Mouse (Mus musculus) inflammation-experienced regulatory T-cells, adult 16 weeks (primary cell): ENCODE results near the gene Krtap19-2. TPM values are rescaled to one million over a fixed set of nuclear protein-coding genes. Genes with fewer than 3 reads are reported as not detected.

ENCODE experiments used
- polyA plus RNA-seq: library from polyadenylated mRNA; unstranded; fragments of 100-300 nt; shearing (Covaris generic); gene quantifications from one replicate; pipeline ENCODE4 v1.2.1, GENCODE M21; 2017

Krtap19-2 gene
- not detected for polyA plus RNA-seq

DNA sequence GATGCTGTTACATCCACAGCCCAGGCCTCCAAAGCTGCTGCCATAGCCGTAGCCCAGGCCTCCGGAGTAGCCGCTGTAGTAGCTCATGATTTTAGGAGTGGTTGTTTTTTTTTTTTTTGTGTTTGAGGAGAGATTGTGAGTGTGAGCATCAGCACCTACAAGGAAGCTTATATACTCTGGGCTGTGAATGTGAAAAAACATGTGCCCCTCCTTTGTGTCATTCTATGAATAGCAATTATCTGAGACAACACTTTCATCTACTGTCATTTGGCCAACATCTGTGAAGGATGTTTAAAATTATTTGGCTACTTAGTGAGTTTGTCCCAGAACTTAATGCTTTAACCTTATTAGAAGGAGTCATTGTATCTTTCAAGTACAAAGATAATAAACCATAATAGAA, at the start of gene Krtap19-2:
Gene Krtap19-2 (minus strand): TSS at position 101 of the 400 bp plus-strand sequence.

DNA sequence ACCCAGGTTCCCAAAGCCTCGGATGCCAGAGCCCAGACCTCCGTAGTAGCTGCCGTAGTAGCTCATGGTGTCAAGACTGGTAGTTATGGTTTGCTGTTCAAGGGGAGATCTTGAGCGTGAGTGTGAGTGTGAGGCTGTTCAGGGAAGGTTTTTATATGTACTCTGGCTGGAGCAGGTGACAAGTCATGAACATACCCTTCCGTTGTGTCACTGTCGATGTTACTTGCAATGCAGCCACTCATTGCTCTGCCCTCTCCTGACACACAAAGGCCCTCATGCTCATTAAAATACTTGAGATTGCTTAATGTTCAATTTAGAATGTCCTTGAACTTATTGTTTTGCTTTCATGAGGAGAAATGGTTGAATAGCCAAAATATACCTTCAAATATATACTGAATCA, 22.3 kb upstream of the Krtap19-2 start, which contains the start of gene Krtap19-5:
Gene Krtap19-5 (minus strand): TSS at position 101 of the 400 bp plus-strand sequence.

DNA sequence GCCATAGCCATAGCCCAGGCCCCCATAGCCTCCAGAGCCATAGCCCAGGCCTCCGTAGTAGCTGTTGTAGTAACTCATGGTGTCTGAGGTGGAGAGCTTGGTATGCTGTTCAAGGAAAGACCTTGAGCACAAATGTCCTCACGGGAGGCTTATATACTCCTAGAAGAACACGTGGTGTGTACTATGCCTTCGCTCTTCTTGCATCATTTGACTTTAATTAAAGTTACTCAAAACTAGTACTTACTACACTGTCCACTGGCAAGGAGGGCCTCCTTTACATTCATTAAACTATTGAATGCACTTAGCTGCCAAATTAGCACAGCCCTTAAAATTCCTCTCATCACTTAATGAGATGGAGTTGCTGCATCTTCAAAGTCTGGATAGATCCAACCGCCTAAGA, 10.9 kb upstream of the Krtap19-2 start, which contains the start of gene Krtap19-4:
Gene Krtap19-4 (minus strand): TSS at position 101 of the 400 bp plus-strand sequence.

DNA sequence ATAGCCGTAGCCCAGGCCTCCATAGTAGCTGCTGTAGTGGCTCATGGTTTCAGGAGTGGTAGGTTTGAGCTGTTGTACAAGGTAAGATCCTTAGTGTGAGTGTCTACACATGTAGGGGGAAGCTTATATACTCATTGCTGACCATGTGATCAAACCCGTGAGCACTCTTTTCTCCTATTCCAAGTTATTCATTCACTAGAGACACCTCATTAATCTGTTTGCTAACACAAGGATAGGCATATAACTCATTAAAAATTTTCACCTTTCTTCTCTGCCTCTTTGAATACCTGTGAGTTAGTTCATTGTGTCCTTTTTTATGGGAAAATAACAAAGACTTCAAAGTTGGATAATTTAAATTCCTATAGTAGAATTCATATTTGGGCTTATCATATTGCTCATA, 3.9 kb upstream of the Krtap19-2 start, which contains the start of gene Krtap19-3:
Gene Krtap19-3 (minus strand): TSS at position 101 of the 400 bp plus-strand sequence.

DNA sequence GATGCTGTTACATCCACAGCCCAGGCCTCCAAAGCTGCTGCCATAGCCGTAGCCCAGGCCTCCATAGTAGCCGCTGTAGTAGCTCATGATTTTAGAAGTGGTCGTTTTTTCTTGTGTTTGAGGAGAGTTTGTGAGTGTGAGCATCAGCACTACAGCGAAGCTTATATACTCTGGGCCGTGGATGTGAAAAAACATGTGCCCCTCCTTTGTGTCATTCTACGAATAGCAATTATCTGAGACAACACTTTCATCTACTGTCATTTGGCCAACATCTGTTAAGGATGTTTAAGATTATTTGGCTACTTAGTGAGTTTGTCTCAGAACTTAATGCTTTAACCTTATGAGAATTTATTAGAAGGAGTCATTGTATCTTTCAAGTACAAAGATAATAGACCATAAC, 4.8 kb downstream of the Krtap19-2 start, which contains the start of gene Krtap19-1:
Gene Krtap19-1 (minus strand): TSS at position 101 of the 400 bp plus-strand sequence.

DNA sequence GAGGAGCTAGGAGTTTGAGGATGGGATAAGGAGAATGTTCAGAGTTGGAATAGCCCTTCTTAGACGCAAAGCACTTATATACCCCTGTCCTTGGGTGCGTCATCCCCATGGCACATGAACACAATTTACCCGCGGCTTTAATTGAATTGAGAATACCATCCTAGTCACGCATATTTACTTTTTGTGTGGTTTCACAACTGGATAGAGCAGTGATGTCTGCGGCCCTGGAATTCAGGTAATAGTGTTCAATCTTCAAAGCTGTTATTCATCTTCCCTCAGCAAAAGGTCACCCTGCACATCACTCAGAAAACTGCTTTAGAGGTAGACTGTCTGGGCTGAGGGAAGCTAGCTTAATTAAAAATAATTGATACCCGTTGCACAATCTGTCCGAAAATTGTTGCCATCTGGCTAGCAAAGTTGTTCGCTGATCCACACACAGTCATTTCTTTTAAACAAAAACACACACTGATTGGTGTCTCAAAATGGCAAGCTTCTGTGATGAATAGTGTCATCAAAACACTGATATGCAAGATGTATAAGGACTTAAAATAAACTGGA, 47.9 kb downstream of the Krtap19-2 start, which contains the start of gene Krtap14:
Gene Krtap14 (minus strand): TSS at position 51 of the 558 bp plus-strand sequence.

Other genes starting within 250 kb of the Krtap19-2 start
- gene 2310079G19Rik, start 246.6 kb downstream of the Krtap19-2 start, polyA plus RNA-seq = not detected
- gene Krtap26-1, start 226.5 kb downstream of the Krtap19-2 start, polyA plus RNA-seq = not detected
- gene Krtap27-1, start 202.6 kb downstream of the Krtap19-2 start, polyA plus RNA-seq = not detected
- not detected for gene 2310061N02Rik, start 166.3 kb downstream of the Krtap19-2 start, polyA plus RNA-seq
- gene Krtap13-1, start 145.4 kb downstream of the Krtap19-2 start, polyA plus RNA-seq = not detected
- not detected for gene Krtap13, start 122.6 kb downstream of the Krtap19-2 start, polyA plus RNA-seq
- gene 2310034C09Rik, start 115.4 kb downstream of the Krtap19-2 start, polyA plus RNA-seq = not detected
- gene 2310057N15Rik, start 100.1 kb downstream of the Krtap19-2 start, polyA plus RNA-seq = not detected
- not detected for gene Gm5965, start 96.4 kb downstream of the Krtap19-2 start, polyA plus RNA-seq
- gene Gm20741, start 62.0 kb downstream of the Krtap19-2 start, polyA plus RNA-seq = not detected
- gene Krtap15, start 54.1 kb downstream of the Krtap19-2 start, polyA plus RNA-seq = not detected
- not detected for gene Krtap14, start 48.1 kb downstream of the Krtap19-2 start, polyA plus RNA-seq
- not detected for gene Krtap19-1, start 4.9 kb downstream of the Krtap19-2 start, polyA plus RNA-seq
- gene Krtap19-3, start 3.8 kb upstream of the Krtap19-2 start, polyA plus RNA-seq = not detected
- gene Krtap19-4, start 10.8 kb upstream of the Krtap19-2 start, polyA plus RNA-seq = not detected
- not detected for gene Krtap19-5, start 22.2 kb upstream of the Krtap19-2 start, polyA plus RNA-seq
- not detected for gene Krtap19-9b, start 58.0 kb upstream of the Krtap19-2 start, polyA plus RNA-seq
- not detected for gene Krtap16-3, start 88.6 kb upstream of the Krtap19-2 start, polyA plus RNA-seq
- not detected for gene Krtap22-2, start 136.5 kb upstream of the Krtap19-2 start, polyA plus RNA-seq
- not detected for gene Gm10229, start 141.0 kb upstream of the Krtap19-2 start, polyA plus RNA-seq
- not detected for gene Krtap6-1, start 157.4 kb upstream of the Krtap19-2 start, polyA plus RNA-seq
- not detected for gene Gm10228, start 167.2 kb upstream of the Krtap19-2 start, polyA plus RNA-seq
- gene Krtap6-5, start 173.6 kb upstream of the Krtap19-2 start, polyA plus RNA-seq = not detected
- not detected for gene 1110025L11Rik, start 189.7 kb upstream of the Krtap19-2 start, polyA plus RNA-seq
- not detected for gene Krtap6-3, start 209.7 kb upstream of the Krtap19-2 start, polyA plus RNA-seq